Mouse (Mus musculus) naive thymus-derived CD4-positive, alpha-beta T cell, adult 2 months (primary cell): ENCODE measurements at regions not wholly inside any gene's neighbourhood (a gene's known extent, or its start where the extent isn't known, plus 50 kb on each side); places are given as distances from the start of the nearest gene placed in this dataset.

Experiments used
- DNase-seq: peaks from one replicate; pipeline ENCODE4 v3.0.0-alpha.2; 2011; ENCODE audit warnings: low read depth

GRCm38 (mm10) chr12:19387706-19388105 lies 566.6 kb upstream of the Gm21863 start:
- peak; percentile 0 for DNase-seq
